Mouse (Mus musculus) neutrophil, adult 65 days (primary cell): ENCODE measurements around the gene Prss57. TPM values are rescaled to one million over a fixed set of nuclear protein-coding genes. Genes with fewer than 3 reads are reported as not detected.

ENCODE experiments used
- total RNA-seq: library from RNA; stranded (reverse); gene quantifications from 2 replicates; pipeline ENCODE4 v1.2.4, GENCODE M21; 2023

Gene Prss57
- total RNA-seq = 15.8 and 16.6 TPM in 2 replicates

DNA sequence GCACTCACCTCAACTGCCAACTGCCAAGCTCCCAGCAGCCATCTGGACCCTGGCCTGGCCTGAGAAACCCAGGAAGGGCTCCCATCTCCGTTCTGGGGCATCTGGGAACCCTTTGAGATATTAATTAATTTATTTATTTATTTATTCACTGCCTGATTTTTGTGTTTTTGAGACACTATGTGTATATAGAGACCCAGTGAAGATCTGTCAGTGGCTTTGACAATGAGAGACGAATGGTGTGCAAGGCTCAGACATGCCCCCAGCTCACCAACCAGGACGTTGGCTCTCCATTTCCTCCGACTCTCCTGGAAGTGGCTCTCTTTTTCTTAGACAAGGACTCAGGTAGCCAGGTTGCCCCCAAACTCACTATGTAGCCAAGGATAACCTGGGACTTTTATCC, at the start of gene Prss57:
Prss57 (minus strand) TSS at position 101 of the 400 bp plus-strand sequence.

DNA sequence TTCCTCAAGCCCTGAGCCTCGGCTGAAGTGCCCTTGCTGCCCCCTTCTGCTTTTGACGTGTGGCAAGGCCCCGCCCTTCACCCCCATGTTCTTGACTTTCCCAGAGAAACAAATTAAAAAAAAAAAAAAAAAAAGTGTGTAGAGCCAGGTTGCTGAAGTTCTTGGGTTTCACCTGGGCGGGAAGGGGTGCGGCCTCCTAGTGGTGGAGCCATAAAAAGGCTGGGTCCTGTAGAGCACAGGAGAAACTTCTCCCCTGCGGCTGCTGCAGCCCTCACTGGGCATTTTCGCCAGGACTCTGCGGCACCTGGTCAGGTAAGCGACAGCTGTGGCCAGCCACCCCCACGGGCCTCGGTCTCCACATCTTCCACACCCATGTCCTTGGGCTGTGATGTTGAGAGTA, 30.0 kb upstream of the Prss57 start, which contains the start of gene Misp:
Misp (plus strand) TSS at position 208 of the 400 bp plus-strand sequence.

DNA sequence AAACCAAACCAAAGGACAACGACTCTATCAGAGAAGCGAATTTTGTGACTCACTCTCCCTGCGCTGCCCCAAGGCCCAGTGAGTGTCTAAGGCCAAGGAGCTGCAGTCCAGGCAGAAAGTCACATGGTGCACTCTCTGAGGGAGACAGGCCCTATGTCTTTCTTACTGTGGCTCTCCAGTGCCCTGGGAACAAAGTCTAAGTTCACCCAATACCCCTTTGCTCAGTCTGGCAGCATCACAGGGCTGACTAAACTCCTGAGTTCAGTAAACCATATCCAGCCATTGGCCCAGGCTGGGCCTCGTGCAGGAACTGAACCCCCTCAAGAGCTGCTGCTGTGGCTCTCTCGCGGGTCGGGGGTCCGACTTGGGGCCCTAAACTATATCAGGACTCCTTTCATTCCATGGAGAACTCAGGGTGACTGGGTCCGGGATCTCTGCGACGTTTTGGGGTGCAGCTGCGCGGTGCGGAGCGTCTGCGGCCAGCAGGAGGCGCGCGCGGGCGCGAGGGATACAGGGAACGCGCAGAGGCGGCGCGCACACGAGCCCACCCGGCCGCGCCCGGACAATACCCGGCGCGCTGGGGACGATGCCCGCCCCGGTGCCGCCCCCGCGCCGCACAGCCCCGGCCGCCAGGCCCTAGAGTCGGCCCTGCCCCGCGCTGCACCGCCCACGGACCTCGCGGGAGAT, 2.4 kb upstream of the Prss57 start, which contains the start of gene Palm:
Palm (plus strand) TSS at position 522 of the 687 bp plus-strand sequence.

DNA sequence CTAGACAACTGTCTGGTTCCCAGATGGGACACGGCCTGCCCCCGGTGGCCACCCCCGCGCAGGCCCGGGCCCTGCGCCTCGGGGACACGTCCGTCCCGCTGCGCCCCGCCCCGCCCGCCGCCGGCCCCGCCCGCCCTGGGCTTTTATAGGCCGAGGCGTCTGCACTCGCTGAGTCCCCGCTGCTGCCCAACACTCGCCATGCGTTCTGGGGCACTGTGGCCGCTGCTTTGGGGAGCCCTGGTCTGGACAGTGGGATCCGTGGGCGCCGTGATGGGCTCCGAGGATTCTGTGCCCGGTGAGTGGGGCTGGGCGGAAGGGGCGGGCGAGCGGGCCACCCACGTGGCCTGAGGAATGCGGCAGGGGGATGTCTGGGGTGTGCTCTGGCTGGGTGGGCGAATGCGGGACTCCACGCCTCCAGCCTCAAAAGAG, 13.6 kb downstream of the Prss57 start, which contains the start of gene Fstl3:
Fstl3 (plus strand) TSS at position 170 of the 429 bp plus-strand sequence.

DNA sequence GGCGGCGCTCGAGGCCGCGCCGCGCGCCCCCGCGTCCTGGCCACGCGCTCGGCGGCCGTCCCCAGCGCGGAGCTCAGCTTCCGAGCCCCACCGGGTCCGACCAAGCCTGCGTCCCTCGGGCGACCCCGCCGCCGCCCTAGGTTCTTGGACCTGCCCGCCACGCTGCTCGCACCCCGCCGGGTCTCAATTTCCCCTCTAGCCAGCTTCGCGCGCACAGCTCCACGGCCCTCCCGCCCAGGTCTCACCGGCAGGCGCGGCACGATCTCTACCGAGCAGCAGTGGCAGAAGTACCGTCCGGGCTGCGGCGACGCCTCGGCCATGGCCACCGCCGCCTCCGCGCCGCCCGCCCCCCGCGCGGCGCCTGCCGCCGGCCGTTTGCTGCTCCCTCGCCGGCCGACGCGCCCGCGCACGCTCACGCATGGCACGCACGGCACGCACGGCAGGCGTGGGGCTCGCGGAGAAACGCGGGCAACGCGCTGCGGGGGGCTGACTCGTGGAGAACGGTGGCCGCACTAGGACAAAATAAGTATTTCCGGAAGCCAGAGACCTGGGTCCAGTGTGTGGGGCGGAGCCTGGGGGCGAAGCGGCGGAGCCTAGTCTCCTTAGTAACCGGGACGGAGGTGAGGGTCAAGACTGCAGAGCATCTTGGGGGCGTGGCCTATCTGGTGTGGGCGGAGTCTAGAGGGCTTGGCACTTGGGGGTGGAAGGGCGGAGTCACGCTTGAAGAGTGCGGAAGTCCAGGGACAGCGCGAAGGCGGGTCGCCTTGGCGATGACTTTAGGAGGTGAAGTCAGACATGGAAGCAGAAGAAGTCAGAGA, 24.0 kb downstream of the Prss57 start, which contains the start of gene Rnf126:
Rnf126 (minus strand) TSS at position 445 of the 818 bp plus-strand sequence.

DNA sequence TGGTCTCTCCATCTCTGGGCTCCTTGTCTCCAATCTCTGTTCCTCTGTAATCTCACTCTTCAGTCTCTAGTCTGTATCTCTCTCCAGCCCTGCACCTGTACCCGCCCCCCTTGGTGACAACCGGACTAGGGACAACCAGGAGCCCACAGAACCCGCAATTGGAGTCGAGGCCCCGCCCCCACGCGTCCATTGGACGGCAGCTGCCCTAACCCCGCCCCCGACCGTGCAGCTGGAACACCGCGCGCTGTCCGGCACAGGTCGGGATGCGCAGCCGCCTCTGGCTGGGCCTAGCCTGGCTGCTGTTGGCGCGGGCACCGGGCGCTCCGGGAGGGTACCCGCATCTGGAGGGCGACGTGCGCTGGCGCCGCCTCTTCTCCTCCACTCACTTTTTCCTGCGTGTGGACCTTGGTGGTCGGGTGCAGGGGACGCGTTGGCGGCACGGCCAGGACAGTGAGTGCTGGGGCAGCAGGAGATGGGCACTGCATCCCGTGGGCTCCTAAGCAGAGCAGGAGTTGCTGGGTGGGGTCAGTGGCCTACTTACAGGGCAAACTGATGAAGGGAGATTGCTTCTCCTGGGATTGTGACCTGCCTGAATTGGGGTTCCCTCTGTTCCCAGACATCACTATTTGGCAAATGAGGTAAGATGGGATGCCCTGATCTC, 35.8 kb downstream of the Prss57 start, which contains the start of gene Fgf22:
Fgf22 (plus strand) TSS at position 221 of the 661 bp plus-strand sequence.

DNA sequence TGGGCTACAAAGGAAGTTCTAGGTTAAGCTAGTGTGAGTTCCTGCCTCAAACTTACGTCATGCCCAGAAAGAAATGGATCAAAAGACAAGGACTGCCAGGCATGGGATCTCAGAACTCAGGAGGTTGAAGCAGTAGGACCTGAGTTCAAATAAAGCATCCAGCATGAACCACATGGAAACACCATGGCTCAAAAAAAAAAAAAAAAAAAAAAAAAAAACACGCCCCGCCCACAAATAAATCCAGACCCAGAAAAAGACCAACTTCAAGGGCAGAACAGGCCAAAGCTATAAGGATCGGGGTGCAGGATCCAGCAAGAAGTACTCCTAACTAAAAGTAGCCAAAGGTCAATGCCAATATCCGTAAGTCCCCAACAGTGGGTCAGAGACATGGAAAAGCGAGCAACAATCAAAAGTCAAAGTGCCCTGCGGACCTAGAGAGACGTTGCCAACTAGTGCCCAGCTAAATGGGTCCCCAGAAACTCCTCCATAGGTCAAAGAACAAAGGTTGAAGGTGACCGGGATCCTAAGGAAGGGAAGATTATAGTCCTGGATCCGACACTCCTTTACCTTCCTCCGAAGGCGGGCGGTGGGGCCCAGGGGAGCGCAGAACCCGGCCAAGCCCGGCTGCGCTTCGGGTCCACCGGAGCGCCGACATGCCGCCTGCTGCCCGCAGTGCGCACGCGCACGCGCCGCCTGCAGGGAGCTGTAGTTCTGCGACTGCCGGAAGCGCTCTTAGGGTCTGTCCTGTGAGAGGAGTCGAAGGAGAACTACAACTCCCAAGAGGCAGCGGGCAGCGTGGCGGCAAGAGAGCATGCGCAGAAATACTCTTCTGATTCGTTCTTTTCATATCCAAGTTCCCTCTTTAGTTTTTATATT, 44.6 kb downstream of the Prss57 start, which contains the start of gene Polrmt:
Polrmt (minus strand) TSS at position 684 of the 876 bp plus-strand sequence.

Other genes starting within 250 kb of the Prss57 start
- 7.8 and 8.8 TPM in 2 replicates for gene Mier2, start 235.8 kb downstream of the Prss57 start, total RNA-seq
- gene Theg, start 203.6 kb downstream of the Prss57 start, total RNA-seq = not detected in 2 replicates
- not detected in 2 replicates for gene C2cd4c, start 176.9 kb downstream of the Prss57 start, total RNA-seq
- gene Shc2, start 153.0 kb downstream of the Prss57 start, total RNA-seq = not detected in 2 replicates
- gene Odf3l2, start 145.2 kb downstream of the Prss57 start, total RNA-seq = not detected in 2 replicates
- not detected in 2 replicates for gene Madcam1, start 126.4 kb downstream of the Prss57 start, total RNA-seq
- 16.1 and 19.4 TPM in 2 replicates for gene Tpgs1, start 121.6 kb downstream of the Prss57 start, total RNA-seq
- gene Cdc34, start 108.8 kb downstream of the Prss57 start, total RNA-seq = 62.7 and 69.8 TPM in 2 replicates
- gene Gzmm, start 101.9 kb downstream of the Prss57 start, total RNA-seq = 1.6 and 2.3 TPM in 2 replicates
- 78.7 and 95.6 TPM in 2 replicates for gene Bsg, start 86.5 kb downstream of the Prss57 start, total RNA-seq
- not detected in 2 replicates for gene Hcn2, start 74.3 kb downstream of the Prss57 start, total RNA-seq
- gene Polrmt, start 44.4 kb downstream of the Prss57 start, total RNA-seq = 10.1 and 11.3 TPM in 2 replicates
- gene Fgf22, start 35.9 kb downstream of the Prss57 start, total RNA-seq = not detected in 2 replicates
- 18.7 and 24.0 TPM in 2 replicates for gene Rnf126, start 24.0 kb downstream of the Prss57 start, total RNA-seq
- gene Fstl3, start 13.7 kb downstream of the Prss57 start, total RNA-seq = 3.4 and 5.5 TPM in 2 replicates
- gene Palm, start 2.6 kb upstream of the Prss57 start, total RNA-seq = 104 and 146 TPM in 2 replicates
- 0.60 and 1.1 TPM in 2 replicates for gene Misp, start 30.0 kb upstream of the Prss57 start, total RNA-seq
- gene Ptbp1, start 63.5 kb upstream of the Prss57 start, total RNA-seq = 224 and 230 TPM in 2 replicates
- gene Prtn3, start 83.5 kb upstream of the Prss57 start, total RNA-seq = 374 and 461 TPM in 2 replicates
- 21.5 and 22.3 TPM in 2 replicates for gene Plppr3, start 83.7 kb upstream of the Prss57 start, total RNA-seq
- 409 and 433 TPM in 2 replicates for gene Elane, start 95.3 kb upstream of the Prss57 start, total RNA-seq
- gene Cfd, start 99.9 kb upstream of the Prss57 start, total RNA-seq = not detected in 2 replicates
- gene Med16, start 118.0 kb upstream of the Prss57 start, total RNA-seq = 38.8 and 45.7 TPM in 2 replicates
- gene Gm26602, start 119.9 kb upstream of the Prss57 start, total RNA-seq = not detected in 2 replicates
- 5.0 and 5.7 TPM in 2 replicates for gene Kiss1r, start 126.0 kb upstream of the Prss57 start, total RNA-seq
- gene R3hdm4, start 130.2 kb upstream of the Prss57 start, total RNA-seq = 563 and 732 TPM in 2 replicates
- 203 and 226 TPM in 2 replicates for gene Arid3a, start 136.1 kb upstream of the Prss57 start, total RNA-seq
- 13.5 and 19.5 TPM in 2 replicates for gene Wdr18, start 169.2 kb upstream of the Prss57 start, total RNA-seq
- 0.16 and 0.19 TPM in 2 replicates for gene Grin3b, start 179.8 kb upstream of the Prss57 start, total RNA-seq
- 65.1 and 75.1 TPM in 2 replicates for gene Tmem259, start 193.4 kb upstream of the Prss57 start, total RNA-seq
- gene Cnn2, start 197.6 kb upstream of the Prss57 start, total RNA-seq = 381 and 568 TPM in 2 replicates
- 105 and 153 TPM in 2 replicates for gene Abca7, start 205.5 kb upstream of the Prss57 start, total RNA-seq
- 445 and 546 TPM in 2 replicates for gene Arhgap45, start 225.7 kb upstream of the Prss57 start, total RNA-seq
- 31.6 and 36.0 TPM in 2 replicates for gene Polr2e, start 248.8 kb upstream of the Prss57 start, total RNA-seq